Mouse (Mus musculus): Measurements from ENCODE around the gene 1700021F07Rik.
A peak's percentile ranks its signal among the peaks of the same experiment; 100 is the strongest.

Gene 1700021F07Rik

GRCm38 (mm10) chr2:173522376-173522775 is at the start of gene 1700021F07Rik:
Gene 1700021F07Rik, plus strand, starts transcription at chr2:173522586.
- no peak for DNase-seq (ENCODE audit: low spot score)

GRCm38 (mm10) chr2:173473233-173473632 is 49.2 kb upstream of the 1700021F07Rik start:
- DNase-seq (ENCODE audit: low spot score), result no peak

- DNase-seq (ENCODE audit: low spot score), result no peak
Observed at GRCm38 (mm10) chr2:173479050-173479449, 43.3 kb upstream of the 1700021F07Rik start.

- DNase-seq (ENCODE audit: low spot score), result no peak
Observed at GRCm38 (mm10) chr2:173484486-173484885, 37.9 kb upstream of the 1700021F07Rik start.

GRCm38 (mm10) chr2:173499612-173500011 is 22.8 kb upstream of the 1700021F07Rik start:
- DNase-seq (ENCODE audit: low spot score), result no peak

GRCm38 (mm10) chr2:173513977-173514376 is 8.4 kb upstream of the 1700021F07Rik start:
- no peak for DNase-seq (ENCODE audit: low spot score)

- no peak for DNase-seq (ENCODE audit: low spot score)
Observed at GRCm38 (mm10) chr2:173515186-173515585, 7.2 kb upstream of the 1700021F07Rik start.

GRCm38 (mm10) chr2:173516150-173516855 is 6.1 kb upstream of the 1700021F07Rik start:
- DNase-seq (ENCODE audit: low spot score), result no peak

- no peak for DNase-seq (ENCODE audit: low spot score)
Observed at GRCm38 (mm10) chr2:173528493-173528892, 6.1 kb downstream of the 1700021F07Rik start.

GRCm38 (mm10) chr2:173532711-173533462 is 10.5 kb downstream of the 1700021F07Rik start:
- no peak for DNase-seq (ENCODE audit: low spot score)

GRCm38 (mm10) chr2:173534581-173534980 is 12.2 kb downstream of the 1700021F07Rik start:
- DNase-seq (ENCODE audit: low spot score), result no peak

- no peak for DNase-seq (ENCODE audit: low spot score)
Observed at GRCm38 (mm10) chr2:173535390-173535789, 13.0 kb downstream of the 1700021F07Rik start.

GRCm38 (mm10) chr2:173535886-173536285 is 13.5 kb downstream of the 1700021F07Rik start:
- no peak for DNase-seq (ENCODE audit: low spot score)

- no peak for DNase-seq (ENCODE audit: low spot score)
Observed at GRCm38 (mm10) chr2:173539781-173540180, 17.4 kb downstream of the 1700021F07Rik start.

- DNase-seq (ENCODE audit: low spot score), result no peak
Observed at GRCm38 (mm10) chr2:173541748-173542147, 19.4 kb downstream of the 1700021F07Rik start.

GRCm38 (mm10) chr2:173542716-173543115 is 20.3 kb downstream of the 1700021F07Rik start:
- DNase-seq (ENCODE audit: low spot score), result no peak

- peak; percentile 80 for DNase-seq (ENCODE audit: low spot score)
Observed at GRCm38 (mm10) chr2:173545992-173546703, 23.8 kb downstream of the 1700021F07Rik start.

- DNase-seq (ENCODE audit: low spot score), result no peak
Observed at GRCm38 (mm10) chr2:173549236-173549635, 26.9 kb downstream of the 1700021F07Rik start.

- peak; percentile 13 for DNase-seq (ENCODE audit: low spot score)
Observed at GRCm38 (mm10) chr2:173550681-173551080, 28.3 kb downstream of the 1700021F07Rik start.

- DNase-seq (ENCODE audit: low spot score), result no peak
Observed at GRCm38 (mm10) chr2:173553863-173554262, 31.5 kb downstream of the 1700021F07Rik start.

GRCm38 (mm10) chr2:173558754-173559396 is 36.5 kb downstream of the 1700021F07Rik start:
- DNase-seq (ENCODE audit: low spot score), result no peak

- DNase-seq (ENCODE audit: low spot score), result peak; percentile 71
Observed at GRCm38 (mm10) chr2:173561851-173562442, 39.6 kb downstream of the 1700021F07Rik start.

Measured in urinary bladder, postnatal 14 days (tissue).